Mouse (Mus musculus) MEL (cell line): ENCODE data around the gene Tmem81. TPM values are rescaled to one million over a fixed set of nuclear protein-coding genes. Genes with fewer than 3 reads are reported as not detected.

ENCODE experiments used
- DNase-seq: peaks from one replicate; pipeline ENCODE4 v3.0.0; 2011; ENCODE audit warnings: low read depth, low spot score
- H3K27ac ChIP-seq: 2 replicates; pipeline ENCODE4 v1.5.1; 2012; ENCODE audit warnings: low read depth, mild to moderate bottlenecking, control low read depth, low read length, moderate library complexity; ENCODE audit not compliant: control insufficient read depth
- H3K27me3 ChIP-seq, 2 experiments: fragments of 150-350 bp in 1 of 2; sonication (generic) in 1 of 2; 2 replicates each; pipeline ENCODE4 v1.6.1; 2012; ENCODE audit warnings: low read length in 2 of 2, mild to moderate bottlenecking in 2 of 2, improper control_type of control experiment in 1 of 2, moderate library complexity in 1 of 2; ENCODE audit not compliant: insufficient read depth in 2 of 2, control insufficient read depth in 1 of 2
- H3K36me3 ChIP-seq, 2 experiments: 2 replicates each; pipeline ENCODE4 v1.6.1; 2012 to 2014; ENCODE audit warnings: low read length in 2 of 2, improper control_type of control experiment in 1 of 2, inconsistent platforms in 1 of 2, mild to moderate bottlenecking in 1 of 2; ENCODE audit not compliant: insufficient read depth in 2 of 2, control insufficient read depth in 1 of 2
- H3K4me1 ChIP-seq, 2 experiments: fragments of 150-350 bp in 1 of 2; sonication (generic) in 1 of 2; 2 replicates each; pipeline ENCODE4 v1.6.1; 2012; ENCODE audit warnings: low read length in 2 of 2, improper control_type of control experiment in 1 of 2, mild to moderate bottlenecking in 1 of 2; ENCODE audit not compliant: insufficient read depth in 2 of 2, control insufficient read depth in 1 of 2
- H3K4me3 ChIP-seq, 2 experiments: fragments of 150-350 bp in 1 of 2; sonication (generic) in 1 of 2; 2 replicates each; pipeline ENCODE4 v1.5.1; 2012; ENCODE audit warnings: low read depth in 2 of 2, low read length in 2 of 2, mild to moderate bottlenecking in 2 of 2, moderate library complexity in 2 of 2, control low read depth in 1 of 2, improper control_type of control experiment in 1 of 2; ENCODE audit not compliant: control insufficient read depth in 1 of 2, insufficient read depth in 1 of 2
- H3K79me2 ChIP-seq: 2 replicates; pipeline ENCODE4 v1.6.1; 2012; ENCODE audit warnings: mild to moderate bottlenecking, low read length, moderate library complexity; ENCODE audit not compliant: control insufficient read depth, poor library complexity, insufficient read depth
- H3K9ac ChIP-seq: 2 replicates; pipeline ENCODE4 v1.6.1; 2012; ENCODE audit warnings: low read depth, mild to moderate bottlenecking, control low read depth, low read length, moderate library complexity; ENCODE audit not compliant: control insufficient read depth, poor library complexity, severe bottlenecking
- H3K9me3 ChIP-seq: fragments of 150-350 bp; sonication (generic); replicated peaks from 2 replicates; pipeline ENCODE4 v1.6.1; 2012; ENCODE audit warnings: mild to moderate bottlenecking, low read length, improper control_type of control experiment, moderate library complexity; ENCODE audit not compliant: insufficient read depth
- CHD2 ChIP-seq: IDR thresholded peaks from 2 replicates; pipeline ENCODE4 v1.6.1; 2011; ENCODE audit warnings: low read length, improper control_type of control experiment
- CTCF ChIP-seq, 3 experiments: IDR thresholded peaks in 2 of 3; conservative IDR thresholded peaks in 1 of 3; 2 replicates each; pipeline ENCODE4 v1.5.1; 2011 to 2012; ENCODE audit warnings: low read length in 3 of 3, low read depth in 2 of 3, mild to moderate bottlenecking in 2 of 3, improper control_type of control experiment in 1 of 3, inconsistent platforms in 1 of 3, mixed read lengths in 1 of 3, moderate library complexity in 1 of 3; ENCODE audit not compliant: control insufficient read depth in 1 of 3, insufficient read depth in 1 of 3, poor library complexity in 1 of 3, severe bottlenecking in 1 of 3
- E2F4 ChIP-seq: IDR thresholded peaks from 2 replicates; pipeline ENCODE4 v1.6.1; 2011; ENCODE audit warnings: low read depth, low read length, improper control_type of control experiment, borderline replicate concordance
- EP300 ChIP-seq, 2 experiments: IDR thresholded peaks; 2 replicates each; pipeline ENCODE4 v1.6.1; 2011; ENCODE audit warnings: improper control_type of control experiment in 2 of 2, low read length in 2 of 2, low read depth in 1 of 2, mild to moderate bottlenecking in 1 of 2
- GABPA ChIP-seq: IDR thresholded peaks from 2 replicates; pipeline ENCODE4 v1.6.1; 2012; ENCODE audit warnings: low read depth, mild to moderate bottlenecking, inconsistent platforms, low read length, improper control_type of control experiment, moderate library complexity
- HCFC1 ChIP-seq: IDR thresholded peaks from 2 replicates; pipeline ENCODE4 v1.6.1; 2012; ENCODE audit warnings: low read depth, mild to moderate bottlenecking, inconsistent platforms, low read length, improper control_type of control experiment, moderate library complexity
- JUND ChIP-seq: IDR thresholded peaks from 2 replicates; pipeline ENCODE4 v1.6.1; 2011; ENCODE audit warnings: low read depth, mild to moderate bottlenecking, improper control_type of control experiment, low read length
- MAFK ChIP-seq: IDR thresholded peaks from 2 replicates; pipeline ENCODE4 v1.6.1; 2011; ENCODE audit warnings: low read depth, mild to moderate bottlenecking, low read length, improper control_type of control experiment, borderline replicate concordance
- MEF2A ChIP-seq: IDR thresholded peaks from 2 replicates; pipeline ENCODE4 v1.6.1; 2014; ENCODE audit warnings: low read depth, mild to moderate bottlenecking, inconsistent platforms, low read length, improper control_type of control experiment; ENCODE audit not compliant: poor library complexity, insufficient replicate concordance, severe bottlenecking; ENCODE audit errors: extremely low read depth
- NRF1 ChIP-seq: IDR thresholded peaks from 2 replicates; pipeline ENCODE4 v1.6.1; 2014; ENCODE audit warnings: low read depth, mild to moderate bottlenecking, inconsistent platforms, low read length, improper control_type of control experiment, moderate library complexity; ENCODE audit not compliant: poor library complexity, insufficient read depth, severe bottlenecking
- SMC3 ChIP-seq: IDR thresholded peaks from 2 replicates; pipeline ENCODE4 v1.6.1; 2011; ENCODE audit warnings: low read depth, low read length, improper control_type of control experiment
- UBTF ChIP-seq: IDR thresholded peaks from 2 replicates; pipeline ENCODE4 v1.6.1; 2012; ENCODE audit warnings: low read depth, mild to moderate bottlenecking, inconsistent platforms, low read length, improper control_type of control experiment, moderate library complexity, borderline replicate concordance; ENCODE audit not compliant: insufficient read depth
- USF1 ChIP-seq: IDR thresholded peaks from 2 replicates; pipeline ENCODE4 v1.6.1; 2014; ENCODE audit warnings: low read depth, mild to moderate bottlenecking, inconsistent platforms, low read length, improper control_type of control experiment, moderate library complexity
- USF2 ChIP-seq, 2 experiments: IDR thresholded peaks; 2 replicates each; pipeline ENCODE4 v1.6.1; 2011 to 2012; ENCODE audit warnings: improper control_type of control experiment in 2 of 2, low read length in 2 of 2, borderline replicate concordance in 1 of 2, inconsistent platforms in 1 of 2, low read depth in 1 of 2, mild to moderate bottlenecking in 1 of 2; ENCODE audit not compliant: insufficient read depth in 1 of 2
- ZC3H11A ChIP-seq: IDR thresholded peaks from 2 replicates; pipeline ENCODE4 v1.6.1; 2012; ENCODE audit warnings: low read depth, mild to moderate bottlenecking, inconsistent platforms, low read length, improper control_type of control experiment
- ZKSCAN1 ChIP-seq: IDR thresholded peaks from 2 replicates; pipeline ENCODE4 v1.6.1; 2012; ENCODE audit warnings: low read depth, mild to moderate bottlenecking, inconsistent platforms, low read length, improper control_type of control experiment, moderate library complexity
- polyA plus RNA-seq, 2 experiments: library from polyadenylated mRNA; stranded (reverse) in 1 of 2; unstranded in 1 of 2; fragments of >175 nt in 1 of 2; fragments of >200 nt in 1 of 2; gene quantifications; 2 replicates each; pipeline versions ENCODE4 v1.2.1 to v1.2.4; 2012; ENCODE audit warnings: low replicate concordance in 2 of 2, low read depth in 1 of 2; ENCODE audit not compliant: insufficient read length in 2 of 2, insufficient read depth in 1 of 2, missing spikeins in 1 of 2
- total RNA-seq: library from RNA; depleted of rRNA; stranded (reverse); fragments of 300-350 nt; gene quantifications from 2 replicates; pipeline ENCODE4 v1.2.3, GENCODE M21; 2012

Tmem81 gene
- total and polyA plus RNA-seq, 3 experiments: 2.9 to 5.4 TPM; not detected in 1

- H3K4me1 ChIP-seq: no peaks in the 10 kb centered on the region
- H3K27me3 ChIP-seq: peaks cover 6 to 14% of the 10 kb centered on the region in 2 experiments; a peak in 3 of 4 replicates
- no peak overlapping the region for H3K27ac ChIP-seq
- no peaks in the 10 kb centered on the region for H3K36me3 ChIP-seq
- no peak overlapping the region for H3K4me3 ChIP-seq
- TF ChIP-seq E2F4 (no peak), CHD2 (no peak), NRF1 (no peak), HCFC1 (no peak), EP300 (IDR thresholded peaks at IDR 0.05; ENCODE audit: low read depth in 1 of 2, low read length in 2 of 2) (no peak), CTCF (IDR thresholded peaks at IDR 0.05 in 2 of 3, conservative IDR thresholded peaks at IDR 0.05 in 1 of 3; ENCODE audit: control insufficient read depth in 1 of 3, insufficient read depth in 1 of 3, low read depth in 2 of 3, low read length in 3 of 3, poor library complexity in 1 of 3, severe bottlenecking in 1 of 3) (no peak), ZC3H11A (no peak), ZKSCAN1 (no peak), USF2 (IDR thresholded peaks at IDR 0.05; ENCODE audit: borderline replicate concordance in 1 of 2, insufficient read depth in 1 of 2, low read depth in 1 of 2, low read length in 2 of 2) (no peak), MEF2A (no peak), JUND (no peak), MAFK (no peak), SMC3 (no peak)
- H3K9ac ChIP-seq: no peak overlapping the region
- H3K79me2 ChIP-seq: no peaks in the 10 kb centered on the region
- no peak for DNase-seq
- H3K9me3 ChIP-seq: no peaks in the 10 kb centered on the region
These were observed 24.7 kb downstream of the Tmem81 start for GRCm38 (mm10) chr1:132530631-132531191.

- no peaks in the 10 kb centered on the region for H3K4me1 ChIP-seq
- no peaks in the 10 kb centered on the region for H3K36me3 ChIP-seq
- no peak overlapping the region for H3K4me3 ChIP-seq
- no peak for DNase-seq
- H3K79me2 ChIP-seq: no peaks in the 10 kb centered on the region
- no peaks in the 10 kb centered on the region for H3K9me3 ChIP-seq
- TF ChIP-seq CTCF (IDR thresholded peaks at IDR 0.05 in 2 of 3, conservative IDR thresholded peaks at IDR 0.05 in 1 of 3; ENCODE audit: control insufficient read depth in 1 of 3, insufficient read depth in 1 of 3, low read depth in 2 of 3, low read length in 3 of 3, poor library complexity in 1 of 3, severe bottlenecking in 1 of 3): no peak
- TF ChIP-seq GABPA: no peak
- no peak for TF ChIP-seq USF1
- TF ChIP-seq UBTF: no peak
- no peak overlapping the region for H3K9ac ChIP-seq
- H3K27ac ChIP-seq: no peak overlapping the region
- peaks cover 6 to 14% of the 10 kb centered on the region in 2 experiments; a peak in 3 of 4 replicates for H3K27me3 ChIP-seq
These were observed 26.5 kb downstream of the Tmem81 start for GRCm38 (mm10) chr1:132532521-132532920.
